Mouse (Mus musculus) layer of hippocampus, adult 11-12 months (tissue): ENCODE measurements around the gene Adcy7.
A peak's percentile ranks its signal among the peaks of the same experiment; 100 is the strongest.

Experiments
- DNase-seq: peaks from one replicate; pipeline ENCODE4 v3.0.0; 2022; ENCODE audit warnings: low spot score

The Adcy7 gene

GRCm38 (mm10) chr8:88274090-88274489, 1.9 kb downstream of the Adcy7 start:
- no peak for DNase-seq

GRCm38 (mm10) chr8:88279220-88279619, 7.0 kb downstream of the Adcy7 start:
- DNase-seq = no peak

- DNase-seq = no peak
Measured at GRCm38 (mm10) chr8:88279670-88280069, 7.5 kb downstream of the Adcy7 start.

- no peak for DNase-seq
Measured at GRCm38 (mm10) chr8:88280904-88281303, 8.7 kb downstream of the Adcy7 start.

- DNase-seq = no peak
Measured at GRCm38 (mm10) chr8:88282684-88283083, 10.5 kb downstream of the Adcy7 start.

- no peak for DNase-seq
Measured at GRCm38 (mm10) chr8:88283243-88284115, 11.3 kb downstream of the Adcy7 start.

GRCm38 (mm10) chr8:88284738-88285137, 12.5 kb downstream of the Adcy7 start:
- no peak for DNase-seq

- no peak for DNase-seq
Measured at GRCm38 (mm10) chr8:88285469-88286356, 13.5 kb downstream of the Adcy7 start.

GRCm38 (mm10) chr8:88286421-88286960, 14.3 kb downstream of the Adcy7 start:
- no peak for DNase-seq

GRCm38 (mm10) chr8:88288622-88289242, 16.5 kb downstream of the Adcy7 start:
- no peak for DNase-seq

GRCm38 (mm10) chr8:88289901-88290300, 17.7 kb downstream of the Adcy7 start:
- DNase-seq = no peak

- DNase-seq = no peak
Measured at GRCm38 (mm10) chr8:88290326-88291304, 18.4 kb downstream of the Adcy7 start.

GRCm38 (mm10) chr8:88291305-88291690, 19.1 kb downstream of the Adcy7 start:
- DNase-seq = no peak

GRCm38 (mm10) chr8:88292926-88293325, 20.7 kb downstream of the Adcy7 start:
- DNase-seq = no peak

GRCm38 (mm10) chr8:88293590-88294356, 21.6 kb downstream of the Adcy7 start:
- no peak for DNase-seq

GRCm38 (mm10) chr8:88294977-88295376, 22.8 kb downstream of the Adcy7 start:
- DNase-seq = no peak

- no peak for DNase-seq
Measured at GRCm38 (mm10) chr8:88297976-88298732, 26.0 kb downstream of the Adcy7 start.

GRCm38 (mm10) chr8:88298733-88299103, 26.5 kb downstream of the Adcy7 start:
- no peak for DNase-seq

GRCm38 (mm10) chr8:88299907-88300603, 27.9 kb downstream of the Adcy7 start:
- peak; percentile 29 for DNase-seq
